Mouse (Mus musculus) G1E (cell line): ENCODE results near the gene Wdr73. TPM values are rescaled to one million over a fixed set of nuclear protein-coding genes. Genes with fewer than 3 reads are reported as not detected.
"Not testable (repeated sequence)": the region's sequence is repeated elsewhere in the genome, so short reads cannot be mapped to it uniquely, and the experiment has no call there.

ENCODE experiments used
- ATAC-seq: 2 replicates; pipeline ENCODE4 v1.8.0; 2016; ENCODE audit warnings: mild to moderate bottlenecking; ENCODE audit not compliant: insufficient number of reproducible peaks, poor library complexity, low FRiP score, severe bottlenecking; ENCODE audit errors: extremely low read depth
- DNase-seq: peaks from one replicate; pipeline ENCODE4 v3.0.0; 2012; ENCODE audit warnings: low spot score
- H3K27me3 ChIP-seq: 2 replicates; pipeline ENCODE4 v1.6.1; 2012; ENCODE audit warnings: mild to moderate bottlenecking, low read length, inconsistent platforms; ENCODE audit not compliant: insufficient read depth
- H3K36me3 ChIP-seq: replicated peaks from 2 replicates; pipeline ENCODE3; 2012; ENCODE audit warnings: mild to moderate bottlenecking, inconsistent platforms
- H3K4me1 ChIP-seq: 2 replicates; pipeline ENCODE4 v1.6.1; 2012; ENCODE audit warnings: low read depth, low read length, inconsistent platforms, mixed read lengths; ENCODE audit not compliant: insufficient read depth
- H3K4me3 ChIP-seq: 2 replicates; pipeline ENCODE4 v1.5.1; 2012; ENCODE audit warnings: low read depth, mild to moderate bottlenecking, inconsistent platforms, low read length, moderate library complexity, mixed read lengths
- H3K9me3 ChIP-seq: replicated peaks from 2 replicates; pipeline ENCODE4 v1.6.1; 2012; ENCODE audit warnings: inconsistent platforms
- CTCF ChIP-seq: IDR thresholded peaks from 2 replicates; pipeline ENCODE4 v1.5.1; 2012; ENCODE audit warnings: low read depth, low read length, inconsistent platforms, mixed read lengths
- GATA1 ChIP-seq: IDR thresholded peaks from 2 replicates; pipeline ENCODE4 v1.6.1; 2012; ENCODE audit warnings: borderline replicate concordance, low read length, inconsistent platforms, mixed read lengths
- GATA2 ChIP-seq: IDR thresholded peaks from 2 replicates; pipeline ENCODE4 v1.6.1; 2012; ENCODE audit warnings: low read depth, low read length, inconsistent platforms, borderline replicate concordance
- POLR2AphosphoS5 ChIP-seq: IDR thresholded peaks from 2 replicates; pipeline ENCODE4 v1.6.1; 2012; ENCODE audit warnings: low read depth, low read length, inconsistent platforms; ENCODE audit not compliant: insufficient replicate concordance
- TAL1 ChIP-seq: conservative IDR thresholded peaks from 2 replicates; pipeline ENCODE4 v1.6.1; 2012; ENCODE audit warnings: low read depth, low read length, inconsistent platforms, mixed read lengths
- polyA plus RNA-seq: library from polyadenylated mRNA; stranded (reverse); fragments of >175 nt; gene quantifications from 2 replicates; pipeline ENCODE4 v1.2.3, GENCODE M21; 2012
- total RNA-seq, 2 experiments: library from RNA; stranded (forward) in 1 of 2; stranded (reverse) in 1 of 2; fragments of 200-1000 nt in 1 of 2; fragments of >200 nt in 1 of 2; fragmentation: Nextera tagmentation in 1 of 2; gene quantifications; 2 replicates each; pipeline ENCODE4 v1.2.3; 2014 to 2017

Gene Wdr73
- total RNA-seq (2014; fragmentation: Nextera tagmentation) (13.2 and 14.4 TPM in 2 replicates), total RNA-seq (2017) (31.1 and 35.0 TPM in 2 replicates), polyA plus RNA-seq (17.7 and 19.0 TPM in 2 replicates)

GRCm38 (mm10) chr7:80900944-80901501 is at the start of gene Wdr73:
Gene Wdr73, minus strand, starts transcription at chr7:80901269.
- peak within 1 kb of the TSS; percentile 82 for H3K4me3 ChIP-seq
- H3K9me3 ChIP-seq = no peaks in the 10 kb centered on the region
- H3K27me3 ChIP-seq = no peaks in the 10 kb centered on the region
- H3K4me1 ChIP-seq = peaks cover 64% of the 10 kb centered on the region
- DNase-seq = peak; percentile 92
- H3K36me3 ChIP-seq = peaks cover 80% of the 10 kb centered on the region
- no peak for TF ChIP-seq POLR2AphosphoS5
- no peak for TF ChIP-seq CTCF
- TF ChIP-seq GATA1 = no peak
- TF ChIP-seq TAL1 = no peak
- TF ChIP-seq GATA2 = no peak
- peak; percentile 80 for ATAC-seq

GRCm38 (mm10) chr7:80947445-80948350 is 46.6 kb upstream of the Wdr73 start, which contains the start of gene Sec11a:
Gene Sec11a, minus strand, starts transcription at chr7:80947780.
- Histone ChIP-seq H3K4me3 (peak within 1 kb of the TSS; percentile 86), H3K9me3 (no peaks in the 10 kb centered on the region), H3K36me3 (peaks cover 26% of the 10 kb centered on the region), H3K27me3 (no peaks in the 10 kb centered on the region), H3K4me1 (peaks cover 34% of the 10 kb centered on the region)
- DNase-seq = peak; percentile 83
- TF ChIP-seq GATA1 (no peak), POLR2AphosphoS5 (no peak), GATA2 (no peak), TAL1 (no peak), CTCF (no peak)
- peak; percentile 91 for ATAC-seq

- Histone ChIP-seq H3K27me3 (no peaks in the 10 kb centered on the region), H3K36me3 (peaks cover 62% of the 10 kb centered on the region), H3K4me1 (peaks cover 33% of the 10 kb centered on the region), H3K9me3 (no peaks in the 10 kb centered on the region), H3K4me3 (no peak overlapping the region)
- ATAC-seq (no peak), DNase-seq (no peak)
- no peak for TF ChIP-seq GATA2
- no peak for TF ChIP-seq GATA1
- TF ChIP-seq CTCF = no peak
- TF ChIP-seq TAL1 = no peak
- TF ChIP-seq POLR2AphosphoS5 = no peak
Measured at GRCm38 (mm10) chr7:80939808-80940207, 38.7 kb upstream of the Wdr73 start.

GRCm38 (mm10) chr7:80937304-80937666 is 36.2 kb upstream of the Wdr73 start:
- H3K27me3 ChIP-seq, H3K9me3 ChIP-seq, DNase-seq, H3K4me3 ChIP-seq, ATAC-seq: not testable (repeated sequence)
- Histone ChIP-seq H3K4me1 (peaks cover 43% of the 10 kb centered on the region), H3K36me3 (peaks cover 67% of the 10 kb centered on the region)

- H3K9me3 ChIP-seq, H3K4me3 ChIP-seq, H3K27me3 ChIP-seq, DNase-seq, ATAC-seq: not testable (repeated sequence)
- H3K36me3 ChIP-seq = peaks cover 68% of the 10 kb centered on the region
- H3K4me1 ChIP-seq = peaks cover 45% of the 10 kb centered on the region
Measured at GRCm38 (mm10) chr7:80936617-80937303, 35.7 kb upstream of the Wdr73 start.

GRCm38 (mm10) chr7:80935834-80936233 is 34.8 kb upstream of the Wdr73 start:
- Histone ChIP-seq H3K36me3 (peaks cover 70% of the 10 kb centered on the region), H3K4me1 (peaks cover 40% of the 10 kb centered on the region), H3K9me3 (no peaks in the 10 kb centered on the region), H3K27me3 (no peaks in the 10 kb centered on the region), H3K4me3 (no peak overlapping the region)
- no peak for TF ChIP-seq GATA1
- TF ChIP-seq GATA2 = no peak
- TF ChIP-seq CTCF = no peak
- no peak for TF ChIP-seq POLR2AphosphoS5
- DNase-seq = no peak
- ATAC-seq = no peak
